Mouse (Mus musculus) heart, postnatal 0 days (tissue): ENCODE data around the gene Usp17lc. TPM values are rescaled to one million over a fixed set of nuclear protein-coding genes. Genes with fewer than 3 reads are reported as not detected.
"Not testable (repeated sequence)": the region's sequence is repeated elsewhere in the genome, so short reads cannot be mapped to it uniquely, and the experiment has no call there.

Experiments used
- ATAC-seq: fragments of 200-750 bp; cut with Nextera tagmentation; 2 replicates; pipeline ENCODE4 v1.8.0; 2017; ENCODE audit warnings: low read depth, moderate number of reproducible peaks, moderate library complexity; ENCODE audit not compliant: insufficient read depth
- DNase-seq: peaks from one replicate; pipeline ENCODE4 v3.0.0-alpha.2; 2016; ENCODE audit warnings: low spot score
- H3K27ac ChIP-seq: fragments of 300-500 bp; sonication (generic); 2 replicates; pipeline ENCODE4 v1.5.1; 2014; ENCODE audit warnings: low read depth, mild to moderate bottlenecking
- H3K27me3 ChIP-seq: fragments of 300-500 bp; sonication (generic); 2 replicates; pipeline ENCODE4 v1.6.1; 2014; ENCODE audit warnings: low read length, mixed read lengths; ENCODE audit not compliant: control insufficient read depth, insufficient read depth
- H3K36me3 ChIP-seq: fragments of 300-500 bp; sonication (generic); replicated peaks from 2 replicates; pipeline ENCODE4 v1.6.1; 2014; ENCODE audit warnings: low read length, mixed read lengths; ENCODE audit not compliant: control insufficient read depth, insufficient read depth
- H3K4me1 ChIP-seq: fragments of 300-500 bp; sonication (generic); 2 replicates; pipeline ENCODE4 v1.6.1; 2014; ENCODE audit warnings: antibody characterized with exemption; ENCODE audit not compliant: control insufficient read depth, insufficient read depth
- H3K4me2 ChIP-seq: fragments of 300-500 bp; sonication (generic); 2 replicates; pipeline ENCODE4 v1.6.1; 2014; ENCODE audit warnings: low read depth, mild to moderate bottlenecking, low read length, moderate library complexity
- H3K4me3 ChIP-seq: fragments of 300-500 bp; sonication (generic); 2 replicates; pipeline ENCODE4 v1.5.1; 2014; ENCODE audit warnings: low read depth, low read length
- H3K9ac ChIP-seq: fragments of 300-500 bp; sonication (generic); replicated peaks from 2 replicates; pipeline ENCODE4 v1.6.1; 2014; ENCODE audit warnings: low read depth, low read length, mixed read lengths
- H3K9me3 ChIP-seq: fragments of 300-500 bp; sonication (generic); replicated peaks from 2 replicates; pipeline ENCODE4 v1.6.1; 2016; ENCODE audit warnings: low read length; ENCODE audit not compliant: control insufficient read depth
- CTCF ChIP-seq: IDR thresholded peaks from 2 replicates; pipeline ENCODE4 v1.5.1; 2016; ENCODE audit warnings: antibody characterized with exemption, control low read depth, low read depth
- EP300 ChIP-seq: IDR thresholded peaks from 2 replicates; pipeline ENCODE4 v1.6.1; 2016; ENCODE audit warnings: antibody characterized with exemption, low read depth
- WGBS: fragments of 180-500 bp; shearing (Covaris S2); extraction: QIAGEN DNeasy Blood & Tissue Kit; methylation state at CpG from one replicate; pipeline ENCODE4 v1.1.7; 2014; 5-methylcytosine and 5-hydroxymethylcytosine counted together
- polyA plus RNA-seq: library from polyadenylated mRNA; unstranded; fragments of >200 nt; fragmentation: Nextera tagmentation; extraction: Ambion mirVana; gene quantifications from 2 replicates; pipeline ENCODE4 v1.2.1, GENCODE M21; 2015
- total RNA-seq: library from RNA; depleted of rRNA; stranded (reverse); fragments of >200 nt; gene quantifications from 2 replicates; pipeline ENCODE4 v1.2.3, GENCODE M21; 2014; ENCODE audit warnings: low replicate concordance; rRNA removed

Gene Usp17lc
- total RNA-seq, result not detected in 2 replicates
- polyA plus RNA-seq, result 0.12 and 0.19 TPM in 2 replicates

DNA sequence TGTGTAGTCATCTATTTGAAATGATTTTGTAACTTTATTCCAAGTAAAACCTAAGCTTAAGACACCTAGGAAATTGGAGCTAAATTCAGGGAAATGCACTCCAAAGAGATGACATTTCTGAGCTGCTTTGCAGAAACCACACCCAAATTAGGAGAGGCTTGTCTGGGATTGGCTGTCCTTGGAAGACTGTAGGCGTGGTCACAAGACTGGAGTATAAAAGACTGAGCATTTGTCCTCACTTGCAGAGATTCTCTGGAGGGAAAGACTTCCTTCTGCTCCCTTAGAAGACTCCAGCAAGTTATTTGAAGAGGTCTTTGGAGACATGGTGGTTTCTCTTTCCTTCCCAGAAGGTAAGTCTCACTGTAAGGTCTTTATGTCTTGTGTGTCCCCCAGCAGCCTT is at the start of gene Usp17lc:
Usp17lc (plus strand) TSS at position 301 of the 400 bp plus-strand sequence.
- H3K9ac ChIP-seq, DNase-seq, H3K4me1 ChIP-seq, H3K27me3 ChIP-seq, H3K4me3 ChIP-seq, H3K36me3 ChIP-seq, H3K27ac ChIP-seq, ATAC-seq, H3K9me3 ChIP-seq, H3K4me2 ChIP-seq: not testable (repeated sequence)
- 42% methylated on average over 1 of the region's 1 CpGs for WGBS

DNA sequence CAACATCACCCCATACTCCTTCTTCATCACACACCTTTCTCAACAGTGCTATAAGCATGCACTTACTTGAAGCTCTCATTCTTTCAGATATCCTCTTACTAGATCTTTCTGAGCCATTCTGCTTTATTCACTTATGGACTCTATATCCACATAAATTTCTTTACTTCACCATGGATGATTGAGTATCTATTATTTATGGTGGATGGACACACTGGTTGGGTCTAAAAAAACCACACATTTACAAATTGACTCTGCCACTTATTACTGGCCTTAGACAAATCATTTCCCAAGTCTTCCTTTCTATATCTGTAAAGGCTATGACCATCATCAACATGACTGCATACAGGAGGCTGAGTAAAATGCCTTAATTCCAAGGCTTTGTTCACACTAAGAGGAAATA is 28.8 kb upstream of the Usp17lc start, which contains the start of gene Olfr603:
Olfr603 (minus strand) TSS at position 101 of the 400 bp plus-strand sequence.
- no peaks in the 10 kb centered on the region for H3K36me3 ChIP-seq
- ATAC-seq, result no peak
- no peaks in the 10 kb centered on the region for H3K4me1 ChIP-seq
- no peaks in the 10 kb centered on the region for H3K9me3 ChIP-seq
- H3K27ac ChIP-seq, result no peak within 1 kb of the TSS
- H3K9ac ChIP-seq, result no peak within 1 kb of the TSS
- no peak for TF ChIP-seq CTCF
- no peak for TF ChIP-seq EP300
- H3K27me3 ChIP-seq, result no peaks in the 10 kb centered on the region
- no peak for DNase-seq
- no peak within 1 kb of the TSS for H3K4me3 ChIP-seq
- H3K4me2 ChIP-seq, result no peak within 1 kb of the TSS

DNA sequence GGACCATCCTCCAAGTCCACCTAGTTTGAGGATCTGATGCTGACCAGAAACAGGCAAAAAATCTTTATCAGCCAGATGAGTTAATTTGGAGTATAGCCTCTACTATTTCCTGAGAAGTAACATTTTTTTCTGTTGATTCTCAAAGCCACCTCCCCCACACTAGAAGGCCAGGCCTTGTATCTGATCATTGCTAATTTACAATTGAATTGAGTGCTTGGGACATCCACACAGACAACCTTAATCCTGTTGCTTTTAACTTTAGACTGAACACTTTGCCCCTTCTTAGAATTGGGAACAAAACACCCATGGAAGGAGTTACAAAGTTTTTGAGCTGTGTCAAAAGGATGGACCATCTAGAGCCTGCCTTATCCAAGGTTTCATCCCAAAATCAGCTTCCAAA is 17.1 kb upstream of the Usp17lc start:
- TF ChIP-seq EP300, result no peak
- TF ChIP-seq CTCF, result no peak
- H3K4me1 ChIP-seq, result no peaks in the 10 kb centered on the region
- no peak overlapping the region for H3K9ac ChIP-seq
- no peaks in the 10 kb centered on the region for H3K36me3 ChIP-seq
- ATAC-seq (no peak), DNase-seq (no peak)
- H3K9me3 ChIP-seq, result no peaks in the 10 kb centered on the region
- no peak overlapping the region for H3K4me2 ChIP-seq
- H3K27ac ChIP-seq, result no peak overlapping the region
- no peak overlapping the region for H3K4me3 ChIP-seq
- H3K27me3 ChIP-seq, result no peaks in the 10 kb centered on the region

DNA sequence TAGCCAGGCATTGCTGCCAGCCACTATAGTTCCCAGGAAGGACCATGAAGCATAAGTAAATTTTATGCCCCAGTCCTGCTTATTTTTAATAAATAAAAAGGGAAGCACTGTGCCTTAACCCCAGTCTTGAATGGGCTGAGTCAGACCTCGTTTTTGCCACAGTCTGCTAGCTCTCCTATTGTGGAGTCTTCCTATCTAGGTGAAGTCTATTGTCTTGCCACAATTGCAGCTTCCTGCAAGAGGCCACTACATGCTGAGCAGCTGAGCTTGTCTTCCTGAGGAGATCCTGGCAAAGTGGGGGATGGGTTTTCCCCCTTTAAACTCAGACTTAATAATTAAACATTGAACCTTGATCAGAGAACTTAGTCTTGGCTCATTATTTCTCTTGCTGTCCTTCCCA is 15.9 kb upstream of the Usp17lc start:
- no peak for ATAC-seq
- no peak for DNase-seq
- WGBS, result 15% methylated on average over 1 of the region's 1 CpGs
- TF ChIP-seq CTCF (no peak), EP300 (no peak)
- Histone ChIP-seq H3K4me3 (no peak overlapping the region), H3K4me1 (no peaks in the 10 kb centered on the region), H3K9me3 (no peaks in the 10 kb centered on the region), H3K9ac (no peak overlapping the region), H3K36me3 (no peaks in the 10 kb centered on the region), H3K27ac (no peak overlapping the region), H3K4me2 (no peak overlapping the region), H3K27me3 (no peaks in the 10 kb centered on the region)

DNA sequence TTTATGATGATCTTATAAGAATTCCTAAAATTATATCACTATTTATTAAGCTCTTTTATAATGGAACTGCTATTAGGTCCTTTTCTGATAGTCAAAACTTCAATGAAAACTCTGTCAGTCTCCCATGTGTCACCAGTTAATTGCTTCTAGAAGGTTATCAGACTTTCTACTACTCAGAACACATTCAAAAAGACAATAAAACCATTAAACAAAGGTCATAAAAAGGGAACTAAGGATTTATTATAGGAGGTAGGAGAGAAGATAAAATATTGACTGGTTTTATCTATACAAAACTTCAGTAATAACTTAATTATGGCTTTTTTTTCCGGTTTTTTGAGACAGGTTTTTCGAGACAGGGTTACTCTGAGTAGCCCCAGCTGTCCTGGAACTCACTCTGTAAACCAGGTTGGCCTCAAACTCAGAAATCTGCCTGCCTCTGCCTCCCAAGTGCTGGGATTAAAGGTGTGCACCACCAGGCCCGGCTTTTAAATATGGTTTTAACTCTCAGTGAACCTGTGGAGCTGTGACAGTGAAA is 8.3 kb upstream of the Usp17lc start:
- not testable (repeated sequence) for H3K9ac ChIP-seq, H3K27me3 ChIP-seq, H3K4me1 ChIP-seq, H3K4me2 ChIP-seq, H3K36me3 ChIP-seq, H3K9me3 ChIP-seq, H3K4me3 ChIP-seq, DNase-seq, ATAC-seq, H3K27ac ChIP-seq
- WGBS, result 65% methylated on average over 3 of the region's 3 CpGs

DNA sequence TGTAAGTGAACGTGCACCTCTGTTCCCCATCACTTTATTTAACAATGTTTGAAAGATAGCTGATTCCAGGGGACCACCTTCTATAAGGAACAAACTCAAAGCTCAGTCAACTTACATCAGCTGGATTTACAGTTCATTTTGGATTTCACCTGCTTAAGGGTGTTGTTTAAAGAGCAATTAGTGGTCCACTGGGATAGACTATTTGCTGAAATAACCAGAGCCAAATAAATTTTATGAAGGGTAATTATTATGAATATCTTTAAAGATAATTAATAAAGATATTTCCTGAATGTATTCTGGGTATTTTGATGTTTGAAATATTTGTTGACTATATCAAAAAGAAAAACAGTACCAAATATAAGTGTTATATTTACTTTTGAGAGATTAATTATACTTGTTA is 30.5 kb downstream of the Usp17lc start, which contains the start of gene Olfr605:
Olfr605 (minus strand) TSS at position 101 of the 400 bp plus-strand sequence.
- Histone ChIP-seq H3K9me3 (no peaks in the 10 kb centered on the region), H3K27ac (no peak within 1 kb of the TSS), H3K4me2 (no peak within 1 kb of the TSS), H3K36me3 (no peaks in the 10 kb centered on the region), H3K27me3 (no peaks in the 10 kb centered on the region), H3K9ac (no peak within 1 kb of the TSS), H3K4me1 (no peaks in the 10 kb centered on the region), H3K4me3 (no peak within 1 kb of the TSS)
- TF ChIP-seq EP300, result no peak
- no peak for TF ChIP-seq CTCF
- ATAC-seq, result no peak
- no peak for DNase-seq
- WGBS, result 77% methylated on average over 1 of the region's 1 CpGs
